Mouse (Mus musculus) liver, embryonic 14.5 days (tissue): ENCODE data around the gene Ttll11.

Source experiments
- CTCF ChIP-seq: IDR thresholded peaks from 2 replicates; pipeline ENCODE4 v1.5.1; 2016; ENCODE audit warnings: antibody characterized with exemption, low read depth, control low read depth
- EP300 ChIP-seq: IDR thresholded peaks from 2 replicates; pipeline ENCODE4 v1.6.1; 2016; ENCODE audit warnings: antibody characterized with exemption, low read depth

- TF ChIP-seq CTCF: no peak
- TF ChIP-seq EP300: no peak
Observed at GRCm38 (mm10) chr2:35900845-35901244, 78.9 kb downstream of the Ttll11 start.
